ENCODE assay signal across 8 mouse cellular contexts in genomic region chr13:74317170-74317849, GRCm38 (mm10). TPM values are rescaled to one million over a fixed set of nuclear protein-coding genes. Genes with fewer than 3 reads are reported as not detected.
A peak's percentile ranks its signal among the peaks of the same experiment; 100 is the strongest.
DNase-seq lines count a peak whose midpoint lies in the region; ATAC-seq and TF ChIP-seq lines count a peak whose summit lies in the region.

Pdcd6 (minus strand) TSS chr13:74317580.

- ATAC-seq in G1E (ENCODE audit: extremely low read depth, insufficient number of reproducible peaks, low FRiP score, poor library complexity, severe bottlenecking) = peak; percentile 99
- ATAC-seq in forebrain, embryonic 16.5 days = peak; percentile 99
- ATAC-seq in lung, embryonic 14.5 days (ENCODE audit: insufficient read depth) = peak; percentile 100

- peaks cover 50% of the 10 kb centered on the region for H3K36me3 ChIP-seq in G1E (replicated peaks)
- H3K36me3 ChIP-seq in forebrain, embryonic 16.5 days (ENCODE audit: control insufficient read depth, insufficient read depth) = peaks cover 16% of the 10 kb centered on the region
- H3K36me3 ChIP-seq in lung, embryonic 14.5 days (ENCODE audit: insufficient read depth) = peaks cover 27% of the 10 kb centered on the region
- H3K36me3 ChIP-seq in thymus, adult 2 months (ENCODE audit: control insufficient read depth, insufficient read depth, low read length) = peaks cover 7% of the 10 kb centered on the region

- TF ChIP-seq CTCF in G1E (IDR thresholded peaks at IDR 0.05; ENCODE audit: low read depth, low read length) = no peak
- no peak for TF ChIP-seq CTCF in layer of hippocampus, adult 2 months (conservative IDR thresholded peaks at IDR 0.05)
- TF ChIP-seq CTCF in lung, embryonic 14.5 days (IDR thresholded peaks at IDR 0.05; ENCODE audit: low read depth) = no peak
- no peak for TF ChIP-seq CTCF in olfactory bulb, adult 2 months (IDR thresholded peaks at IDR 0.05; ENCODE audit: insufficient read depth, low read depth, low read length)
- TF ChIP-seq CTCF in thymus, adult 2 months (IDR thresholded peaks at IDR 0.05; ENCODE audit: borderline replicate concordance, control insufficient read depth, extremely low read depth, insufficient read depth, low read length, poor library complexity) = 0 out of 2 replicates have a peak, but pooled peaks have one; percentile 43

- no peaks in the 10 kb centered on the region for H3K27me3 ChIP-seq in G1E (ENCODE audit: insufficient read depth, low read length)
- no peaks in the 10 kb centered on the region for H3K27me3 ChIP-seq in forebrain, embryonic 16.5 days (replicated peaks; ENCODE audit: control insufficient read depth, insufficient read depth, low read length)
- H3K27me3 ChIP-seq in lung, embryonic 14.5 days (ENCODE audit: insufficient read depth, low read length) = no peaks in the 10 kb centered on the region
- H3K27me3 ChIP-seq in thymus, adult 2 months (ENCODE audit: control insufficient read depth, insufficient read depth, low read length) = no peaks in the 10 kb centered on the region

- TF ChIP-seq POLR2A in olfactory bulb, adult 2 months (IDR thresholded peaks at IDR 0.05; ENCODE audit: insufficient read depth, low read depth, low read length) = no peak
- peak; percentile 53; the same call in 1 of the 2 replicates for TF ChIP-seq POLR2A in thymus, adult 2 months (IDR thresholded peaks at IDR 0.05; ENCODE audit: control insufficient read depth, extremely low read depth, insufficient read depth, low read length, poor library complexity)

- peak; percentile 93 for DNase-seq in G1E (ENCODE audit: low spot score)
- peak; percentile 88 to 94 for DNase-seq in cerebellum, adult 18-20 months
- DNase-seq in heart, postnatal 36 days = peak; percentile 90
- DNase-seq in layer of hippocampus, adult 2 months (ENCODE audit: low spot score in 2 of 2) = peak; percentile 90 to 92
- peak; percentile 97 for DNase-seq in lung, embryonic 14.5 days
- DNase-seq in thymus, adult 2 months = peak; percentile 91

- peak within 1 kb of the TSS; percentile 96 for H3K9ac ChIP-seq in forebrain, embryonic 16.5 days (replicated peaks; ENCODE audit: low read depth, low read length)
- peak within 1 kb of the TSS; percentile 80 for H3K9ac ChIP-seq in lung, embryonic 14.5 days

- peak within 1 kb of the TSS; percentile 98 for H3K4me3 ChIP-seq in G1E (ENCODE audit: low read depth, low read length)
- peak within 1 kb of the TSS; percentile 99 for H3K4me3 ChIP-seq in forebrain, embryonic 16.5 days (replicated peaks; ENCODE audit: low read length)
- H3K4me3 ChIP-seq in layer of hippocampus, adult 2 months = peak within 1 kb of the TSS; percentile 98
- H3K4me3 ChIP-seq in lung, embryonic 14.5 days (ENCODE audit: low read depth, low read length) = peak within 1 kb of the TSS; percentile 73
- H3K4me3 ChIP-seq in olfactory bulb, adult 2 months (ENCODE audit: insufficient read depth, low read depth, low read length) = peak within 1 kb of the TSS; percentile 66
- H3K4me3 ChIP-seq in thymus, adult 2 months (ENCODE audit: control insufficient read depth, insufficient read depth, low read length) = peak within 1 kb of the TSS; percentile 82

- intact Hi-C loops in heart, postnatal 36 days (cut with DNase I) = loop anchor here (5.0 kb wide), 2 partner anchors 35 to 110 kb away; partner anchors contain the start of genes Ccdc127, Exoc3 and Sdha

- peak within 1 kb of the TSS; percentile 93 for H3K4me2 ChIP-seq in forebrain, embryonic 16.5 days (ENCODE audit: low read length)
- H3K4me2 ChIP-seq in lung, embryonic 14.5 days = peak within 1 kb of the TSS; percentile 73

- H3K27ac ChIP-seq in forebrain, embryonic 16.5 days (ENCODE audit: low read length) = peak within 1 kb of the TSS; percentile 61
- peak within 1 kb of the TSS; percentile 93 for H3K27ac ChIP-seq in layer of hippocampus, adult 2 months
- peak within 1 kb of the TSS; percentile 50; the same call in 1 of the 2 replicates for H3K27ac ChIP-seq in lung, embryonic 14.5 days (ENCODE audit: low read depth)
- 0 out of 2 replicates have a peak within 1 kb of the TSS, but pooled peaks have one; percentile 29 for H3K27ac ChIP-seq in olfactory bulb, adult 2 months (ENCODE audit: insufficient read depth, low read depth, low read length)
- H3K27ac ChIP-seq in thymus, adult 2 months (ENCODE audit: control insufficient read depth, insufficient read depth, low read length) = peak within 1 kb of the TSS; percentile 2; the same call in 1 of the 2 replicates

- under 1% methylated on average over 35 of the region's 36 CpGs for WGBS in forebrain, embryonic 16.5 days
- under 1% methylated on average over 36 of the region's 36 CpGs for WGBS in lung, embryonic 14.5 days
- WGBS in olfactory bulb, adult 2 months = under 1% methylated on average over 36 of the region's 36 CpGs
- WGBS in thymus, adult 2 months = under 1% methylated on average over 36 of the region's 36 CpGs

- no peaks in the 10 kb centered on the region for H3K9me3 ChIP-seq in G1E (replicated peaks)
- H3K9me3 ChIP-seq in forebrain, embryonic 16.5 days (ENCODE audit: control insufficient read depth, low read length) = no peaks in the 10 kb centered on the region
- H3K9me3 ChIP-seq in lung, embryonic 14.5 days (ENCODE audit: low read depth, low read length) = no peaks in the 10 kb centered on the region

- peaks cover 13% of the 10 kb centered on the region for H3K4me1 ChIP-seq in G1E (ENCODE audit: insufficient read depth, low read depth, low read length)
- H3K4me1 ChIP-seq in forebrain, embryonic 16.5 days (replicated peaks; ENCODE audit: control insufficient read depth, insufficient read depth, low read length) = peaks cover 16% of the 10 kb centered on the region
- no peaks in the 10 kb centered on the region for H3K4me1 ChIP-seq in lung, embryonic 14.5 days (ENCODE audit: insufficient read depth)
- no peaks in the 10 kb centered on the region for H3K4me1 ChIP-seq in olfactory bulb, adult 2 months (ENCODE audit: control insufficient read depth, insufficient read depth, low read length)
- H3K4me1 ChIP-seq in thymus, adult 2 months (replicated peaks; ENCODE audit: control insufficient read depth, insufficient read depth, low read length) = peaks cover 3% of the 10 kb centered on the region

RNA-seq across cellular contexts. Expression of gene Pdcd6, which starts in this region (rescaled TPM):
- total RNA-seq in G1E (2014; fragmentation: Nextera tagmentation) (43.5 and 49.6 TPM in 2 replicates), G1E (2017) (169 and 170 TPM in 2 replicates)
- 40.7 and 46.1 TPM in 2 replicates for polyA plus RNA-seq in G1E (2012)
- 133 and 144 TPM in 2 replicates for polyA plus RNA-seq in forebrain, embryonic 16.5 days (2015; fragmentation: Nextera tagmentation; extraction: Ambion mirVana)
- total RNA-seq in heart, postnatal 36 days (2021) = 10 to 100 TPM; 42.2 to 47.1 TPM
- total RNA-seq in layer of hippocampus, adult 2 months (2021) = 10 to 100 TPM; 70.8 to 77.4 TPM
- 133 and 140 TPM in 2 replicates for polyA plus RNA-seq in lung, embryonic 14.5 days (2014; fragmentation: Nextera tagmentation; extraction: Ambion mirVana)
- polyA plus RNA-seq in olfactory bulb, adult 2 months (2012; ENCODE audit: insufficient read depth, insufficient read length, low replicate concordance, missing spikeins) = 339 TPM in 1 of 2 replicates, not detected in the other
- polyA plus RNA-seq in thymus, adult 2 months (2012; rRNA removed) = 92.8 and 109 TPM in 2 replicates

Comparison
In these comparisons a context has a peak if more than half of its experiments do, and no peak if none do; other contexts are left out.
1. Peak in every context shown above with its lines: DNase-seq, ATAC-seq, H3K4me3 ChIP-seq and H3K27ac ChIP-seq.
2. H3K27ac ChIP-seq: peak in every context shown above with its lines; median percentile 93 in layer of hippocampus, adult 2 months; 61 in forebrain, embryonic 16.5 days; 50 in lung, embryonic 14.5 days; 29 in olfactory bulb, adult 2 months; 2 in thymus, adult 2 months.